8 mouse cellular contexts compared by ENCODE assay signal in genomic region chr2:30826825-30827748, GRCm38 (mm10). TPM values are rescaled to one million over a fixed set of nuclear protein-coding genes. Genes with fewer than 3 reads are reported as not detected.
DNase-seq lines count a peak whose midpoint lies in the region; ATAC-seq and TF ChIP-seq lines count a peak whose summit lies in the region.

No protein-coding gene starts in this region.

- TF ChIP-seq EP300 in heart, adult 2 months (IDR thresholded peaks at IDR 0.05; ENCODE audit: insufficient read depth, low read depth, low read length), result no peak

- peak overlapping the region; percentile 67 for H3K27ac ChIP-seq in heart, adult 2 months
- H3K27ac ChIP-seq in liver, embryonic 11.5 days (ENCODE audit: low read depth, low read length), result peak overlapping the region; percentile 94
- H3K27ac ChIP-seq in midbrain, postnatal 0 days (ENCODE audit: low read depth, low read length), result peak overlapping the region; percentile 76

- 30% methylated on average over 26 of the region's 26 CpGs for WGBS in heart, adult 2 months
- 30% methylated on average over 26 of the region's 26 CpGs for WGBS in liver, embryonic 11.5 days
- 37% methylated on average over 26 of the region's 26 CpGs for WGBS in midbrain, postnatal 0 days

- H3K36me3 ChIP-seq in heart, adult 2 months (ENCODE audit: control insufficient read depth, insufficient read depth, low read length), result no peaks in the 10 kb centered on the region
- peaks cover 36% of the 10 kb centered on the region for H3K36me3 ChIP-seq in liver, embryonic 11.5 days (ENCODE audit: control insufficient read depth, insufficient read depth, low read length)
- peaks cover 41% of the 10 kb centered on the region for H3K36me3 ChIP-seq in midbrain, postnatal 0 days (ENCODE audit: insufficient read depth, low read length)

- peak; percentile 80 for ATAC-seq in liver, embryonic 11.5 days (replicated peaks; ENCODE audit: low FRiP score)
- ATAC-seq in midbrain, postnatal 0 days (ENCODE audit: low FRiP score), result no peak

- no peak for TF ChIP-seq POLR2A in heart, adult 2 months (IDR thresholded peaks at IDR 0.05; ENCODE audit: insufficient read depth, low read depth, low read length)
- no peak for TF ChIP-seq POLR2A in brain, embryonic 14.5 days (IDR thresholded peaks at IDR 0.05; ENCODE audit: borderline replicate concordance, extremely low read depth, insufficient read depth, insufficient read length, poor library complexity, severe bottlenecking)

- H3K4me3 ChIP-seq in heart, adult 2 months, result peak overlapping the region; percentile 79
- H3K4me3 ChIP-seq in liver, embryonic 11.5 days (ENCODE audit: low read depth, low read length), result peak overlapping the region; percentile 98
- peak overlapping the region; percentile 96 for H3K4me3 ChIP-seq in midbrain, postnatal 0 days (ENCODE audit: low read depth, low read length)

- peak overlapping the region; percentile 71 for H3K9ac ChIP-seq in heart, adult 2 months (ENCODE audit: low read depth, low read length)
- H3K9ac ChIP-seq in liver, embryonic 11.5 days (ENCODE audit: low read depth, low read length), result peak overlapping the region; percentile 96
- H3K9ac ChIP-seq in midbrain, postnatal 0 days (replicated peaks; ENCODE audit: low read length, poor library complexity, severe bottlenecking), result peak overlapping the region; percentile 93

- no peaks in the 10 kb centered on the region; the same call in 1 of the 2 replicates for H3K79me2 ChIP-seq in heart, adult 2 months (replicated peaks; ENCODE audit: control insufficient read depth, insufficient read depth, low read length)

- DNase-seq in heart, adult 2 months, result peak in 1 of 2 experiments; percentile 43
- no peak for DNase-seq in heart, postnatal 25 days (ENCODE audit: low spot score)
- peak; percentile 52 for DNase-seq in brain, embryonic 14.5 days (ENCODE audit: low read depth)
- peak; percentile 40 to 54 for DNase-seq in frontal cortex, postnatal 36 days (ENCODE audit: low spot score in 2 of 2)
- peak; percentile 50 for DNase-seq in kidney, adult 18-20 months
- peak; percentile 79 for DNase-seq in liver, embryonic 11.5 days (ENCODE audit: low spot score)
- DNase-seq in midbrain, postnatal 0 days (ENCODE audit: low spot score), result peak; percentile 64
- DNase-seq in telencephalon, adult 2 months (ENCODE audit: low read depth, low spot score), result peak; percentile 34

- TF ChIP-seq CTCF in heart, adult 2 months (IDR thresholded peaks at IDR 0.05), result peak; percentile 42
- TF ChIP-seq CTCF in brain, embryonic 14.5 days (IDR thresholded peaks at IDR 0.05; ENCODE audit: borderline replicate concordance, extremely low read depth, insufficient read depth, insufficient read length), result 0 out of 2 replicates have a peak, but pooled peaks have one; percentile 24
- peak; percentile 59 for TF ChIP-seq CTCF in midbrain, postnatal 0 days (IDR thresholded peaks at IDR 0.05)

- intact Hi-C loops in heart, adult 2 months (cut with DNase I), result no loop called here
- intact Hi-C loops in heart, postnatal 25 days (cut with DNase I), result no loop called here

- no peaks in the 10 kb centered on the region for H3K9me3 ChIP-seq in liver, embryonic 11.5 days (ENCODE audit: control insufficient read depth, low read length)
- H3K9me3 ChIP-seq in midbrain, postnatal 0 days (ENCODE audit: low read length), result no peaks in the 10 kb centered on the region

- H3K4me2 ChIP-seq in liver, embryonic 11.5 days, result peak overlapping the region; percentile 89
- H3K4me2 ChIP-seq in midbrain, postnatal 0 days (ENCODE audit: low read depth, low read length, poor library complexity, severe bottlenecking), result peak overlapping the region; percentile 94

- peaks cover 5% of the 10 kb centered on the region for H3K4me1 ChIP-seq in heart, adult 2 months (ENCODE audit: control insufficient read depth, insufficient read depth, low read length)
- H3K4me1 ChIP-seq in liver, embryonic 11.5 days (replicated peaks; ENCODE audit: control insufficient read depth, insufficient read depth, low read length), result peaks cover 17% of the 10 kb centered on the region
- H3K4me1 ChIP-seq in midbrain, postnatal 0 days (ENCODE audit: insufficient read depth, low read length), result peaks cover 12% of the 10 kb centered on the region

- H3K27me3 ChIP-seq in heart, adult 2 months (ENCODE audit: control insufficient read depth, insufficient read depth, low read length), result no peaks in the 10 kb centered on the region
- no peaks in the 10 kb centered on the region for H3K27me3 ChIP-seq in liver, embryonic 11.5 days (replicated peaks; ENCODE audit: control insufficient read depth, insufficient read depth, low read length)
- no peaks in the 10 kb centered on the region for H3K27me3 ChIP-seq in midbrain, postnatal 0 days (ENCODE audit: insufficient read depth, low read length)

RNA-seq across cellular contexts. Expression of gene Asb6, which starts 3.0 kb away (rescaled TPM):
- total RNA-seq in heart, adult 2 months (2021), result 1 to 10 TPM; 7.8 to 8.1 TPM
- polyA plus RNA-seq in heart, adult 2 months (2012; rRNA removed), result 12.8 and 13.6 TPM in 2 replicates
- total RNA-seq in heart, postnatal 25 days (2021), result 1 to 10 TPM; 9.3 to 9.5 TPM
- polyA plus RNA-seq in brain, embryonic 14.5 days (2012; rRNA removed), result 51.0 and 51.5 TPM in 2 replicates
- polyA plus RNA-seq in liver, embryonic 11.5 days (2014; fragmentation: Nextera tagmentation; extraction: Ambion mirVana), result 44.2 and 45.6 TPM in 2 replicates
- 36.5 and 40.7 TPM in 2 replicates for total RNA-seq in midbrain, postnatal 0 days (2014; rRNA removed)
- polyA plus RNA-seq in midbrain, postnatal 0 days (2015; fragmentation: Nextera tagmentation; extraction: Ambion mirVana), result 36.1 and 39.6 TPM in 2 replicates

RNA-seq across cellular contexts. Expression of gene Prrx2, which starts 7.7 kb away (rescaled TPM):
- total RNA-seq in heart, adult 2 months (2021), result under 1 TPM; 0.75 to 0.84 TPM
- polyA plus RNA-seq in heart, adult 2 months (2012; rRNA removed), result 1.6 and 2.4 TPM in 2 replicates
- total RNA-seq in heart, postnatal 25 days (2021), result 1 to 10 TPM in 1 of 2 experiments, under 1 TPM in 1; 0.61 to 1.9 TPM
- 10.8 and 13.6 TPM in 2 replicates for polyA plus RNA-seq in brain, embryonic 14.5 days (2012; rRNA removed)
- 8.2 and 9.4 TPM in 2 replicates for polyA plus RNA-seq in liver, embryonic 11.5 days (2014; fragmentation: Nextera tagmentation; extraction: Ambion mirVana)
- total RNA-seq in midbrain, postnatal 0 days (2014; rRNA removed), result 4.4 and 12.5 TPM in 2 replicates
- polyA plus RNA-seq in midbrain, postnatal 0 days (2015; fragmentation: Nextera tagmentation; extraction: Ambion mirVana), result 3.0 and 5.1 TPM in 2 replicates

RNA-seq across cellular contexts. Expression of gene Ntmt1, which starts 19.5 kb away (rescaled TPM):
- 10 to 100 TPM; 22.0 to 27.3 TPM for total RNA-seq in heart, adult 2 months (2021)
- polyA plus RNA-seq in heart, adult 2 months (2012; rRNA removed), result 27.4 and 30.2 TPM in 2 replicates
- 10 to 100 TPM; 30.6 to 31.1 TPM for total RNA-seq in heart, postnatal 25 days (2021)
- 72.3 and 98.7 TPM in 2 replicates for polyA plus RNA-seq in brain, embryonic 14.5 days (2012; rRNA removed)
- 75.9 and 85.2 TPM in 2 replicates for polyA plus RNA-seq in liver, embryonic 11.5 days (2014; fragmentation: Nextera tagmentation; extraction: Ambion mirVana)
- total RNA-seq in midbrain, postnatal 0 days (2014; rRNA removed), result 62.2 and 74.1 TPM in 2 replicates
- polyA plus RNA-seq in midbrain, postnatal 0 days (2015; fragmentation: Nextera tagmentation; extraction: Ambion mirVana), result 90.3 and 104 TPM in 2 replicates

RNA-seq across cellular contexts. Expression of gene 1700001O22Rik, which starts 23.6 kb away (rescaled TPM):
- total RNA-seq in heart, adult 2 months (2021), result 1 to 10 TPM in 1 of 2 experiments, under 1 TPM in 1; 0.52 to 1.3 TPM
- polyA plus RNA-seq in heart, adult 2 months (2012; rRNA removed), result 0.73 and 1.1 TPM in 2 replicates
- under 1 TPM; 0.26 to 0.70 TPM for total RNA-seq in heart, postnatal 25 days (2021)
- polyA plus RNA-seq in brain, embryonic 14.5 days (2012; rRNA removed), result 1.9 and 3.2 TPM in 2 replicates
- polyA plus RNA-seq in liver, embryonic 11.5 days (2014; fragmentation: Nextera tagmentation; extraction: Ambion mirVana), result 0.40 and 0.75 TPM in 2 replicates
- total RNA-seq in midbrain, postnatal 0 days (2014; rRNA removed), result 2.4 TPM in 1 of 2 replicates, not detected in the other
- 1.2 and 1.5 TPM in 2 replicates for polyA plus RNA-seq in midbrain, postnatal 0 days (2015; fragmentation: Nextera tagmentation; extraction: Ambion mirVana)
